Mouse (Mus musculus): ENCODE measurements around the gene Sepsecs.

Sepsecs gene

DNA sequence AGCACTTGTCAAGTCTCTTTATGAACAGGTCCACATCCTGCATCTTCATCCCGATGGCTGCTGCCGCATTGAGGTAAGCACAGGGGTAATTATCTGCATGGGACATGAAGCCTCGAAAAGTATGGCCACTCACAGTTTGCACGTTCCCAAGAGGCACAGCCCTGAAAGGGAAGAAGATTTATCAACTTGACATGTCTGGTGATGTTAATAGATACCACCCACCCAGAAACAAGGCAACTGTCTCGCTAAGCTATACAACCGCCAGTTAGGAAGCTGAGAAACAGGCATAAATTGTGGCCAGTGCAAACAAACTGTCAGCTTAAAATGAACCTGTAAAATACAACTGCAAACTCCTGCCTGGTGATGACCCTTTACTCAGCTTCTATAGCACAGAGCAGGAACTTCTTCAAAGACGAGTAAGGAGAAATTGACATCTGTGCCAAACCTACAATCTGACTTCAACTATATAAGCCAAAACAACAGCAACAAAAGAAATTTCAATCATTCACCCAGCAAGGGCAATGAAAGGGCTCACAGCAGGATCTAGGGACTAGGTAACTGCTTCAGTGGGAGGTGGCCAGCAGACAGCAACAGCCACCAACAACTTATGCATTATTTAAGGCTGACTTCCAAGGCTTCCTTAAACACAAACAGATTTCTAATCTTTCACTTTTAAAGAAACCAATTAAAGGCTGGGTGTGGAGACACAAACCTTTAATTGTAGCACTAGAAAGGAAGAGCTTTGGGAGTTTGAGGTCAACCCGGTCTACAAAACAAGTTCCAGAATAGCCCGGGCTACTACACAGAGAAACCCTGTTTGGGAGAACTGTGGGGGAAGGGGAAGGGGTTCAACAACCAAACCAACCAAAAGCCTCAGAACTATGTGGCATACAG, 25.3 kb downstream of the Sepsecs start:
- no peak for DNase-seq

DNA sequence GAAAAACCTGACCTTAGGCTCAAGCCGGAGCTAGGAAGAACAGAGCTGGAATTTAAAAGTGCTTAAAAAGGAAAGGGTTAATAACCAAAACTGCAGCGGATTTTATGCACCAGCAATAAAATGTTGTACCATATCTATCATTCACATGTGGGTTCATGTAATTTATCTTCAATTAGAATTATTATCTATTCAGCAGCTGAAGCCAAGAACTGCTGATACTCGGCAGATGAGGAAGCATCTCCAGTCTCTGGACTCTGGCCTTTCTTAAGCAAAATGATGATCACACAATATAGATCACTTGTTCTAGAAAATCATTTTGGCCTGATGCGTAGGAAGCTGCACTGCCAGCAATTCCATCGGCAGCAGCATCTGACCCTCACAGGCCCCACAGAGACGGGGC, 27.8 kb downstream of the Sepsecs start:
- DNase-seq, result no peak

DNA sequence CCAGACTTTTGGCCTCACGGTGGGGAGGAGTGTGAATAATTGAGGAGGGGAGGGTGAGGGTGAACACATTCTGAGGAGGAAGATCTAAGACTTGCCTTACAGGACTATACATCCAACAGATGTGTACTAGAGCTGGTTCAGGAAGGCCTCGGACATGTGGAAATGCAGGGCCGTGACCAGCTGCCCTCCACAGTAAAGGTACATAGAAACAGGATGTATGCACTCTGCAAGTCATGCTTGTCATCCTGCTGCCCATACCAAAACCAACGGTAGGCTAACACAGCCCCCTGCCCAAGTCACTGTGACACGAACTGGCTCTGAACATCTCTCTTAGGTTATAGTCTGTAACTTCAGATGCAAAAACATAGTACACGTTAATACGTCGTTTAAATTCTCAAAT, 30.6 kb downstream of the Sepsecs start:
- no peak for DNase-seq

DNA sequence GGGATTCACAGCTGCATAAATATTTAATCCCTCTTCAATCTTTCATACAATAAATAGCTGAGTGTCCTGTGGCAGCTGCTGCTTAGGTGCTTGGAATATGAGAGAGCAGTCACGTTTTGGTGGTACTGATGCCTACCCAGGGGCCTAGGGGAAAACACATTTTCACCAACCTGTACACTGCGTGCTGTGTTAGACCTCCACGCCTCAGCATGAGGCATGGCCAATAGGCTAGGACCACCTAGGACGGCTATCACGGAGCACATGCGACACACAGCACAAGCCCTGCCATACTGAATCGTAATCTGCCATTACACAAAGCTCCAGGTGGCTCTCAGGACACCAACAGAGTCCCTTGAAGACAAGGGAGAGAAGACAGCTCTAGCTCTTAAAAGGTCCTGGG, 31.5 kb downstream of the Sepsecs start:
- no peak for DNase-seq

DNA sequence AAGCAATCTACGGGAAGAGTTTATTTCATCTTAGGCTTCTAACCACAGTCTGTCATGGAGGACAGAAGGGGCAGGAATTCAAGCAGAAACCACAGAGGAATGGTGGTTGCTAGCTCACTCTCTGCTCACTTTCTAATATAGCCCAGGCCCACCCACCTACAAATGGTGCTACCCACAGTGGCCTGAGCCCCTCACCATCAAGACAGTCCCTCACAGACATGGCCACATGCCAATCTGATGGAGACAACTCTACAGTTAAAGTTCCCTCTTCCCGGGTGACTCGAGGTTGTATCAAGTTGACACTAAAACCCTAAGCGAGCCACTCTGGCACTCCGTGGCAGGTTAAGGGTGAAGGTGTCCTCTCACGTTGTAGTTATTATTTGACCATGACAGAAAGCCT, 32.6 kb downstream of the Sepsecs start:
- DNase-seq, result no peak

DNA sequence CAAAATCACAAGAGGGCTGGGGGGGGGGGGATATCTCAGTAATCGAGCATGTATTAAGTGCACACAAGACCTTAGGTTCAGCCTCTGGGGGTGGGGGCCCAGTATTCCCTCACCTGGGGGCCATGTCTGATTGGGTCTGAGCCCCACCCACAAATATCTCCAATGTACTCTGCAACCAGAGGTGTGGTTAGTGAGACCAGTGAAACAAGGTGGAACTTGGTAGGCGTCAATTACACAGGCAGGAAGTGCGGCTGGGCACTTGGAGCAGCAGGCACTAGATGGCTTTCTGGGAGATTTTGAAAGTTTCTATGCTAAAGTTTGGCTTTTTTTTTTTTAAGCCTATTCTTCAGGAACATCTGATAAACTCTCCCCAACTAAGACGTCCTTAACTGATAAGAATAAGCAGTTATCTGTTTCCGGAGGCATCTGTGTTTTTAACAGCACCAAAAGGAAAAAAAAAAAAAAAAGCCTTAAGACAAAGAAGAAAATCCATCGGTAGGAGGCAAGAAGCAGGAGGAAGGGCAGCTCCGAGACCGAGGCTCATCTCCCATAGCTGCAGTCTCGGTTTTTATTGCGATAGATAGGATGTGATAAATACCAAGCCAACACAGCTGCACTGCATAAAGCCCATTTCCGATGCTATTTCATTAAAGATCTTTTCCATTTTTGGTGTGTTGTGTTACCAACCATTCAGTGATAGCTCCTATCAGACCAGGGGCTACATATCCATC, 33.3 kb downstream of the Sepsecs start:
- DNase-seq, result no peak

DNA sequence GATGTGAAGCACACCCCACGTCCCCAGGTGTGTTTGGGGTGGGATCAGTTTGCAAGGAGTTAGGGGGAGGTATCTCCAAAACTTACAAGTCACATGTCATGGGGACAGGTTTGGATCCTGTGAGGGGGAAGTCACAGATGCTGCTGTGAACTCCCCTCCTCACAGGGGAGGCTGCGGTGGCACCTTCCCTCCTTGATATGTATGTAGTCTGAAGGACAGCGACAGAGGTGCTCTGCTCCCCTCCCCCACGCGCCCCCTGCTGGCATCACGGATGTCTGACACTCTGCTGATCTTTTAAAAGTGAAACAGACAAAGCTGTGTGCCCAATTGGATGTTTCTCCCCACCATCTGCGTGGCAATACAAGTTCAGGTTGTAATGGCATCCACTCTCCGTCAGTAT, 35.5 kb downstream of the Sepsecs start:
- DNase-seq, result peak; percentile 62

DNA sequence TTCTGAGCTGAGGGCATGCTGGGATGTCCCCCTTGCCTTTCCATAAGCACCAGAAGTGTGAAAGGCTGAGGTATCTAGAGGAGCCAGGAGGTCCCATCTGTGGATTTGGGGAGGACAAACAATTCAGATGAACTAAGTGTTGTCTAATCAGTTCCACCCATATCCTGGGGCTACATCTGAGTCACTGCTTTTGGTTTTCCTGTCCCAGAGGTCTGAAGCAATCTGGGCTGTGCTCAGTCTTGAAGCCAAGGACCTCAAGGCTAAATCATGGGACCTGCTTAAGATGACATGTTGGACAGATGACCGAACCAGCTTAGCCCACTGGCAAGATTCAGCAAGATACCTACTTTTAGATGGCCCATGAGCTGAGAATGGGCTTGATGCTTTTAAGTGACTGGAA, 39.0 kb downstream of the Sepsecs start:
- no peak for DNase-seq

DNA sequence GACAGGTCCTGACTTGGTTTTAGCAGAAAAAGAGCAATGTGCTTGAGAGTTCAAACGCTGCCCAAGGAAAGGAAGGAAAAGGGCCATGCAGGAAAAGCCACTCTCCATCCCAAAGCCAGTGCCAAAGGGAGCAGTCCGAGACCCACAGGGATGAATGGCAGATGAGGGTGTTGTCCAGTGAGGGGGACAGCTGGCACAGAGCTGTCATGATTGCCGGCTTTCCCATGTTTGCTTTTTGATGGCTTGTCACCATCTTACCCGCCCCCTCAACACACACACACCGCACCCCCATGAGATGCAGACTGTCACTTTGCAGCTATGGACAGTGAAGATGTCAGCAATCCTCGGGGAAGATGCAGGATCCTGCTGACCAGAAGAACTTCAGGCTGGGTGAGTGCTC, 40.3 kb downstream of the Sepsecs start:
- DNase-seq, result no peak

DNA sequence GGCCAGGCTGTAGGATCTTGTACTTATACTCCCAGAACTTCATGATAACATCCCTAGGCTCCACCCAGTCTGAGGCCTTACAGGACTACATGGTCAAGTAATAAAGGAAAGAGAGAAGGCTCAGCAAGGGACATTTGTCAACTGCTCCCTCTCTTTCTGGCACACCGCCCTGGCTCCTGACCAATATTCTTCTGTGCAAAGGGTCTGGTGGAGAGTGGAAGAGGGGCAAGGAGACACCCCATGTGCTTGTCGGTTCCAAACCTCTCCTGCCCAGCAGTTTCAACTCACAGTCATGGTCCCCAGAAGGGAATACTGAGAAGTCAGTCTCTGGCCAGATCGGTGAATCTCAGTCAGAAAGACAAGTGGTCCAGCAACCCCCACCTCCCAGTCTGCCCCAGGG, 40.7 kb downstream of the Sepsecs start:
- DNase-seq, result peak; percentile 22

DNA sequence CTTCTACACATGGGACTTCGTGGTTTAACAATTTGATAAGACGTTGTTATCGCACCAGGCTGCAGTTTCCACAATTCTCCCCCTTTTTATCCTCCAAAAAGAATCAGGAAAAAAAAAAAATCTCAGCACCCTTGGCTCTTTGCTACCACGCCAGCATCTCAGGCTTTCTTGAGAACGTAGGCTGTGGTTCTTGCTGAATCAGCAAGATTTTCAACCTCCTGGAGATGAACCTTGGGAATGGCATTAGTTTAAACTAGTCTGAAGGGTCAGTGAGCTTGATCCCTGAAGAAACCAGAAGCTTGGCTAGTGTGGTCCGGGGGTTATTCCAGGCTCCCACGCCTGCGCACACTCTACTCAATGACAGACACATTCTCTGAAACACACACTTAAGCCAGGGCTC, 41.8 kb downstream of the Sepsecs start:
- DNase-seq, result no peak

DNA sequence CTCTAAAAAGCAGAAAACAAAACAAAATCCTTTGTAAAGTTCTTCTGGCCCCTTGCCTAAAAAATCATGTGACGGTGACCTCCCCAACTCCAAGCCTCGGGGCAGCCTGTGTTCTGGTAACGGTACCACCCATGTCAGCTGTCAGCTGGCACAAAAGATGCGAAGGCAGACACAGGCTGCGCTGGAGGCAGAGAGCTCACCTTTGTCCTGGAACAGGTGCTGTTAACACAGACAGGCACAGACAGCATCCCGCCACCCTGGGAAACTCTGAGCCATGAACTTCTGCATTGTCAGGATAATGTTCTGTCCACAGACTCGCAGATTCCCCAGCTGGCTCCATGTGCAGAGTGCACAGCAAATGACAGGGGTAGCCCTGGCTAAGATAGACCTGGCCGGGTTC, 43.4 kb downstream of the Sepsecs start:
- no peak for DNase-seq

DNA sequence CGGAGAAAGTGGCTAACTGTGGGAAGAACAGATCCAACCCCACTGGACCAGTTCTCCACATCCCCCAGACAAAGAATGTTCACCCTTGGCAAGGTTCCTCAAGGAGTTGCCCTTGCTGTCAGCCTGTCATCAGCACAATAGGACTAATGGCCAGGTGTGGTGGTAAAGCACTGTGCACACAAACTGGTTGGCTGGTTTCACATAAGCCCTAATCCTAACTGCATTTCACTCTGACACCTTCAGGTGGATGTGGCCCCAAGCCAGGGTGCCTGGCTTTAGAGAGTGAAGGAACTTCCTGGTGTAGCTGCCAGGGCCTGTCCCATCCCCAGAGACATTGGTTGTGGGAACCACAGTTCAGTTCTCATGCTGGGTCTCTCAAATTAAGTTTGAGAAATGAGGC, 44.6 kb downstream of the Sepsecs start:
- DNase-seq, result no peak

DNA sequence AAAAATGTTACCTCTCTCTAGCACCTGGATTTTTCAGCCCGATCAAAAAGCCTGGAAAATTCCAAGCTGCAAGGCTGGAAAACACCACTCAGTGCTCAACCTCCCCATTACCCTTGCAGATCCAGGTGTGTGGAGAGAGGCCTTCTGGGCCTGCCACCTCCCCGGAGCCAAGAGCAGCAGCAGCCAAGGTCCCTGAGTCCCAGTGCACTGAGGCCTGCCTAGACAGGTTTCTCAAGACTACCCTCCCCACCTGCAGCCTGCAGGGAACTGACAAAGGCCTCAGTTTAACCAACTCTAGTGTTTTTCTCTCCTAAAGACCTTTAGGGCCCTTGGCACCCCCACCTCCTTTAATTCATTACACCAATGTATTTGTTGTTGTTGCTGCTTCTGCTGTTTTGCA, 46.4 kb downstream of the Sepsecs start:
- no peak for DNase-seq

DNA sequence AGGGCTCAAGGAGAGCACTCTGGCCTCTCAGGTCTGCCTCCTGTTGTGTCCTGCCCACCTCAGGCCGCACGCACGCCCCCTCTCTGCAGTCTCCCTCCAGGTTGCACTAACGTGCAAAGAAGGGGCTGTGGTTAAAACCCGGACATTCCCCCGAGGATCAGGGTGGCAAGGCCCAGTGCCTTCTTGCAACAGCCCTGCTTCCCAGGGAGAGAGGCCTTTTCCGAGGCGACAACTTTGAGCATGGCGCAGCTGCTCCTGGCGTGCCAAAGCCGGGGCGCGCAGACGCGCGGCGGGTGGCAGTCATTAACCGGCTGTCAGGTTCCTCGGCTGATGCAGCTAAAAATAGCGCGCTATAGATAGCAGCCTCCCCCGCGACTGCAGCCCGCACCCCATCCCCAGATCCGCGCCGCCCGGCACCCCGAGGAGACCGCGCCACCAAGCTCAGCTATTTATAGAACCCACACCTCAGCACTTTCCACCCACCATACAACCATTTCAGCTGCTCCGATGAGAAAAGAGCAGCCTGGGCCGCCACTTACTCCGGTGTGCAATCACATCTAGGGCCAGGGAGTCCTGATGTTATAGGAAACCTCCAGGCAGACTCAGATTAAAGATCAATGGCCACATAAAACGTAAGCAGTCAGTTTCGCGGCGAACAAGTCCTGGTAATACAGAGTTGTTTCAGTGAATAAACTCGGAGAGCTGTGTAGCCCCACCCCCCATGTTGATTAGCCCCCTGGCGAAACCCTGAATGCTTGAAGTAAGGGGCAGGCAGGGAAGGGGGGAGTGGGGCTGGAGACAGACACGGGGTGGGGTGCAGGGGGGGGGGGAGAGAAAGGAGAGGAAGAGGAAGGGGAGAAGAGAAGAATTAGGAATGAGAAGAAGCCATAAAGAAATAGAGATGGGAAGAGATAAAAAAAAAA, 50.9 kb downstream of the Sepsecs start:
- peak; percentile 19 for DNase-seq

DNA sequence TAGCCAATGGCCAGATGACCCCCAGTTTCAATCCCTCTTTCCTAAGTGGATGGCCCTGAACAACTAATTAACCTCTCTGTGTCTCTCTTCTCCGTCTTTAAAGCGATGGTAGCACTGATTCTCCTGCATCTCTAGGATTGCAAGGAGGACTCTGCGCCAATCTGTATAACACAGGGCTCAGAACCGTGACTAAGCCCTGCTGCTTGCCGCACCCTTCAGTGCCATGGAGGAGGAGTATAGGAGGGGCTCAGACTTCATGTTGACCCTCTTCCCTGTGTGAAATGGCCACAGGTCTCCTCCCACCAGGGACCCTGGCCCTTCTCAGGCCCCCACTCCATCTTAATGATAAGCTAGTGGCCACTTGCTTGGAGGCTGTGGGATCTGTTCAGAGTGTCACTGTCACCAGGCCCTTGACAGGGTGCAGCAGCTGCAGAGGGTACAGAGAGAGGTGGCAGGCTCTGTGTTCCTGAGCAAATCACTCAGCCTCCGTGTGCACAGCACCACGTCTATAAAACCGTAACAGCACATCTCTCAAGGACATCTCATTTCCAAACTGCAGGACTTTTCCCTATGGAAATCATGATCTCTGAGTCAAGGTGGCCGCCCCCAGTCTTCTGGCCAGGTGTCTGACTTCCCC, 51.7 kb downstream of the Sepsecs start:
- no peak for DNase-seq

DNA sequence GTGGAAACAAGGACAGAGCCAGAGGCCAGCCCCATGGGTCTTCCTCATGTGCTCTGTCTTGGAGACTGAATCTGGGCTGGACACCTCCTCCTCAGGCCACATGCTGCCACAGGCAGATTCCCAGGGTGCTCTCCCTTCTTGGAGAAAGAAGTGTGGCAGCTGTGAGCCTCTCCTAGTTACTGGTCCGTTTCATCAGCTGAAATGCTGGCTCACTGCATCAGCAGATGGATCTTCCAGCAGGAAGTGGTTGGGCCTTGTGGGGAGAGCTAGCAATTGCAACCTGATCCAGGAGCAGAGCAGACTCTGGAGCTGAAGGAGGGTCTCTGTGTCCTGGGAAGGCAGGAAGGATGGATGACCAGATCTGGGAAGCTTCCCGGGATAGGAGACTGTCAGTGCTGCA, 53.0 kb downstream of the Sepsecs start:
- peak; percentile 58 for DNase-seq

DNA sequence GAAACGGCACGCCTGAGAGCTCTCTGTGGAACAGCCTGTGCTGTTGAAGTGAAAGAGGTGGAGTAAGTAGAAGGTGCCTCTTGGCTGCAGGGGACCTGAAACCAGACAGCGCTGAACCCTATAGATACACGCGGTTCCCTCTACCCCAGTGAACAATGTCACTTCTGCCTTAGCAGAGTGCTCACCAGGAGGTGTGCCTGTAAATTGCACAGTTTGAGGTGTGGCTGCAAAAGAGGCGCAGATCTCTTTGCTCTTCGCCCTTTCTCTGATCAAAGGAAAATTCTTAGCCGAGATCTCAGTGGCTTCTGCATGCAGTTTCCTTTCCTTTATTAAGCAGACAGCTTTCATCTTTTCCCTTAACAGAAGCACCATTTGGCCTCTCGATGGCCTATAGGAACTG, 54.1 kb downstream of the Sepsecs start:
- no peak for DNase-seq

DNA sequence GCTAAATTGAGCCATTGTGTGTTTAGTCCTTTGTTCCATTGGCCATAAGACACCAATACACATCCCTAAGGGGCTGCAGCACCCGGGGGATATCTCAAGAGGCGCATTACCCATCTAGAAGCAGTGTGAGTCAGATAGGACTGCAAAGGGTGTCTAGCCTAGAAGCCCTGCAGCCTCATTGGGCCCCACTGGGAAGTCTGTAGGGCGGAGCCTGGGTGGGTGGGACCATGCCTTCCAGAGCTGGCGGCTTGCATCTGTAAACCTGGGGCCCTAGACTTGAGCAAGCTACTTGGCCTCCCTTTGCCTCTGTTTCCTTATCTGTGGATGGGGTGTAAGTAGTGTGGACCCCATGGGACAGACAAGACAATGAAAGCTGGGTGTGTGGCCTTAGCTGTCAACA, 54.8 kb downstream of the Sepsecs start:
- no peak for DNase-seq

DNA sequence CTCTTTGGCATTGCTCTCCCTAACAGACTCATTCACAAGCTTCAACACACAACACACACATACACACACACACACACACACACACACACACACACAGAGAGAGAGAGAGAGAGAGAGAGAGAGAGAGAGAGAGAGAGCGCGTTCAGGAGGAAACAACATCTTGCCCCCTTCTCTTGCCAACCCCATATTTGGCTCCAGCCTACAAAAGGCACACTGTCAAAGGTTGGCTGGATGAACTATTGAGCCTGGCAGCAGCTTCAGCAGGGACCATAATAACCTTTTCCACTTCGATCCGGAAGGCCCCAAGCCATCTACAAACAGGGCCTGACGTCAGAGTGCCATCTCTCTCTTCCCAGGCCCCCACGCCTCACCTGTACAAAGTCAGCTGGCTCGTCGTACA, 56.7 kb downstream of the Sepsecs start:
- DNase-seq, result no peak

DNA sequence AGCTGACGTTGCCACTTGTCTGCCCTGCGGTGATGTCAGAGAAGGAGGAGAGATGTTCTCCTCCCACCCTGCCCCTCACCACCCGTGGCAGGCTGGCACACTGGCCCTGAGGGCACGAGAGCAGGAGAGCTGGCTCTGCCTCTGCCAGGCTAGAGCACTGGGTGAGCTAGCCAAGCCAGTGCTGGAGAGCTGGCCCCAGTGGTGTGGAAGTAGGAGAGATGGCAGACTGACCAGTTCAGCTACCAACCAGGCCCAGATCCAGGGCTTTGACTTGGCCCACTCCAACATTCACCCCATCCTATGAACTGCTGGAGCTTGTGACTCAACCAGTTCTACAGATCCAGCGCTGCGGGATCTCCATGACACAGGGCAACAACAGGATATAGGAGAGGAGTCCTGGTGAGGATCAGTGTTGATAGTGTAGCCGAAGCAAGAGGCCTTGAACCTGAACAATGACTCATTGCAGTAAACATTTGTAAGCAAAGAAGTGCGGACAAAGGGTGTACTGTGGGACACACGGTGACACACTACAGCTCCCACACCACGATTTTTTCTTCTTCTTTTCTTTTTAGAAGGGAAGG, 58.1 kb downstream of the Sepsecs start:
- no peak for DNase-seq

DNA sequence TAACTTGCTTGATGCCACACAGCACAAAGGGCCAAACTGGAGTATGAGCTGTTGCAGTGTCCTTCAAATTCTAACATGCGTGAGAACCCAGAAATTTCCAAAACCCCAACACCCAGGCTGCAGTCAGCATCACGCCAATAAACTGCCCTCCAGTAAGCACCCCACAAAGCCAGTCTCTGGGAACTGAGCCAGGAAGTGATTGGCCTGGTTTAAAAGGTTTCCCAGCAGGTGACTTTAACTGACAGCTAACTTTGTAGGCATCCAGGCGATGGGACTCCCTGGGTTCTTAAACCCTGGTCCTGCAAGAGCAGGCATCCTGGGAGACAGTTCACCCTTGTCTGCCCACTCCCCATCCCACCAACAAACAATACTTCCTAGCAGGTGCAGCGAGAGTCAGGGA, 59.2 kb downstream of the Sepsecs start:
- DNase-seq, result no peak

DNA sequence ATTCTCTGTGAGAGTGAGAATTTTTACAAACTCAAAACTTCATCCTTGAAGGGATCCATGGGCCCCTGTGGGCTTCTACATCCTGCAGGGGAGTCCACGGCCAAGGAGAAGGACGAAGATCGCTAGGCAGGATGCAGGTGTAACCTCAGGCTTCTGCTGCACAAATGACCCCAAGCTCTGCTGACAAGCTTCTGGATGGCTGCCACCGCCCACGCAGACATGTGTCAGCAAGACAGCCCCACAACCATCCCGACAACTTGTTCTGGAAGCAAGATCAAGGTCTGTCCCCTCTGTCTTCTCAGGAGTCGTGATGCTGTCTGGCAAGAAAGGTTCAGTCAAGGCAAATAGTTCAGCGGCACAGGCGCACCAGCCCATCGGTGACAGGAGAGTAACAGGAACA, 59.8 kb downstream of the Sepsecs start:
- no peak for DNase-seq
